Mouse (Mus musculus) heart, embryonic 15.5 days (tissue): ENCODE measurements around the gene Gm43302. TPM values are rescaled to one million over a fixed set of nuclear protein-coding genes. Genes with fewer than 3 reads are reported as not detected.
"Not testable (repeated sequence)": the region's sequence is repeated elsewhere in the genome, so short reads cannot be mapped to it uniquely, and the experiment has no call there.

Experiments used
- ATAC-seq: fragments of 200-750 bp; cut with Nextera tagmentation; replicated peaks from 2 replicates; pipeline ENCODE4 v1.8.0; 2017; ENCODE audit warnings: low read depth, moderate TSS enrichment; ENCODE audit not compliant: insufficient number of reproducible peaks, insufficient read depth, low FRiP score
- H3K27ac ChIP-seq: fragments of 300-500 bp; sonication (generic); 2 replicates; pipeline ENCODE4 v1.5.1; 2015; ENCODE audit warnings: mild to moderate bottlenecking, inconsistent platforms
- H3K27me3 ChIP-seq: fragments of 300-500 bp; sonication (generic); 2 replicates; pipeline ENCODE4 v1.6.1; 2015; ENCODE audit warnings: inconsistent platforms
- H3K36me3 ChIP-seq: fragments of 300-500 bp; sonication (generic); 2 replicates; pipeline ENCODE4 v1.6.1; 2015; ENCODE audit warnings: mild to moderate bottlenecking, inconsistent platforms
- H3K4me1 ChIP-seq: fragments of 300-500 bp; sonication (generic); replicated peaks from 2 replicates; pipeline ENCODE4 v1.6.1; 2015; ENCODE audit warnings: inconsistent platforms
- H3K4me2 ChIP-seq: fragments of 300-500 bp; sonication (generic); 2 replicates; pipeline ENCODE4 v1.6.1; 2015; ENCODE audit warnings: inconsistent platforms, mild to moderate bottlenecking, moderate library complexity
- H3K4me3 ChIP-seq: fragments of 300-500 bp; sonication (generic); 2 replicates; pipeline ENCODE4 v1.5.1; 2015; ENCODE audit warnings: mild to moderate bottlenecking, inconsistent platforms
- H3K9ac ChIP-seq: fragments of 300-500 bp; sonication (generic); 2 replicates; pipeline ENCODE4 v1.6.1; 2015; ENCODE audit warnings: mild to moderate bottlenecking, inconsistent platforms
- H3K9me3 ChIP-seq: fragments of 300-500 bp; sonication (generic); replicated peaks from 2 replicates; pipeline ENCODE4 v1.6.1; 2016; ENCODE audit warnings: inconsistent platforms
- WGBS: fragments of 180-500 bp; shearing (Covaris S2); methylation state at CpG from one replicate; pipeline ENCODE4 v1.1.7; 2015; ENCODE audit warnings: mixed read lengths; 5-methylcytosine and 5-hydroxymethylcytosine counted together
- polyA plus RNA-seq: library from polyadenylated mRNA; unstranded; fragments of >200 nt; fragmentation: Nextera tagmentation; extraction: Ambion mirVana; gene quantifications from 2 replicates; pipeline ENCODE4 v1.2.1, GENCODE M21; 2015

Gm43302 gene
- polyA plus RNA-seq, 1 experiment from 2014 or later = not detected

GRCm38 (mm10) chr5:105290921-105291320 lies 2.6 kb downstream of the Gm43302 start:
- not testable (repeated sequence) for H3K4me1 ChIP-seq, H3K9me3 ChIP-seq, ATAC-seq, H3K4me3 ChIP-seq, H3K27ac ChIP-seq, H3K9ac ChIP-seq, H3K4me2 ChIP-seq, H3K27me3 ChIP-seq, H3K36me3 ChIP-seq
- 85% methylated on average over 3 of the region's 3 CpGs for WGBS

DNA sequence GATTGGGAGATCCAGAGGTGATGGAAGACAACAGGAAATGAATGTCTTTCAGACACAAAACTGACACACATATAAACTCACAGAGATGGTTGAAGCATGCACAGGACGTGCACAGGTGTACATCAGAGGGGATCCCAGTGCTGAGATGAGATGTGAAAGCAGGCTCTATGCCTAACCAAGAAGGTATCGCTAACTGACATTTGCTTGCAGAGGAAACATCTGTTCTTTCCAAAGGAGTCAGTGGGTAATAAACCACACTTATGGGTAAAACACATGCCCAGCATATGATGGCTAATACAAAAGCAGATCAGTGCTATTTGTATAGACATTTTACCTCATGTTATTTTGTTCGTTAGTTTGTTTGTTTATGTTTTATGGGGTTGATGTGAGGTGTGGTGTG lies 32.8 kb downstream of the Gm43302 start:
- not testable (repeated sequence) for H3K9ac ChIP-seq, H3K27me3 ChIP-seq, H3K9me3 ChIP-seq, H3K36me3 ChIP-seq, ATAC-seq, H3K4me2 ChIP-seq, H3K27ac ChIP-seq, H3K4me3 ChIP-seq, H3K4me1 ChIP-seq
- WGBS = 80% methylated on average over 1 of the region's 3 CpGs

GRCm38 (mm10) chr5:105252491-105252890 lies 41.0 kb downstream of the Gm43302 start:
- no peak for ATAC-seq
- no peaks in the 10 kb centered on the region for H3K36me3 ChIP-seq
- H3K4me2 ChIP-seq = no peak overlapping the region
- no peak overlapping the region for H3K9ac ChIP-seq
- no peaks in the 10 kb centered on the region for H3K27me3 ChIP-seq
- H3K4me1 ChIP-seq = no peaks in the 10 kb centered on the region
- no peak overlapping the region for H3K4me3 ChIP-seq
- no peak overlapping the region for H3K27ac ChIP-seq
- H3K9me3 ChIP-seq = no peaks in the 10 kb centered on the region

GRCm38 (mm10) chr5:105244741-105245140 lies 48.8 kb downstream of the Gm43302 start:
- not testable (repeated sequence) for H3K4me3 ChIP-seq, H3K4me2 ChIP-seq, H3K9ac ChIP-seq, H3K27me3 ChIP-seq, H3K36me3 ChIP-seq, H3K27ac ChIP-seq, H3K4me1 ChIP-seq, H3K9me3 ChIP-seq, ATAC-seq
- 74% methylated on average over 3 of the region's 3 CpGs for WGBS

DNA sequence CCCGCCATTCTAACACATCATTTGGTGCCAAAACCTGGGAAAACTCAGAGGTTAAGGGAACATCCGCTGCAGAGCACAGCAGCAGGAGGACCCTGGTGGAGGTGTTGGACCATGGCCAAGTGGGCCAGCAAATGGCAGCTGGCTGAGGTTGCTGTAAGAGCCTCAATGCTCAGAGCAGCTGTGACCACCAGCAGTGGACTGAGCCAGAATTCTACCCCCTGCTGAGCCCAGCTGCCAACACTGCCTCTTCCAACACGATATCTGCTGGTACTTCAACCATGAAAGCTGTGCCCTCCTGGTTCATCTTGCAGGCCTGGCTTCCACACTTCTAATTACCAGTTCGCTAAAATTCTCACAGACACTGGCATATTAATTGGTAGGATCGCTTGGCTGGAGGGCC lies 52.5 kb downstream of the Gm43302 start:
- H3K4me1 ChIP-seq, H3K9ac ChIP-seq, H3K27me3 ChIP-seq, ATAC-seq, H3K4me2 ChIP-seq, H3K9me3 ChIP-seq, H3K36me3 ChIP-seq, H3K27ac ChIP-seq, H3K4me3 ChIP-seq: not testable (repeated sequence)
- WGBS = 74% methylated on average over 5 of the region's 5 CpGs

GRCm38 (mm10) chr5:105239483-105240047 lies 53.9 kb downstream of the Gm43302 start, which contains the start of gene Gbp10:
Gbp10 (minus strand) TSS chr5:105239533.
- not testable (repeated sequence) for H3K36me3 ChIP-seq, H3K4me2 ChIP-seq, H3K4me1 ChIP-seq, H3K27me3 ChIP-seq, H3K9ac ChIP-seq, H3K4me3 ChIP-seq, H3K9me3 ChIP-seq, H3K27ac ChIP-seq
- peak; percentile 43; the same call in 1 of the 2 replicates for ATAC-seq

- ATAC-seq, H3K36me3 ChIP-seq, H3K27ac ChIP-seq, H3K4me3 ChIP-seq, H3K9ac ChIP-seq, H3K4me2 ChIP-seq, H3K27me3 ChIP-seq, H3K4me1 ChIP-seq, H3K9me3 ChIP-seq: not testable (repeated sequence)
- WGBS = 88% methylated on average over 1 of the region's 1 CpGs
Measured at GRCm38 (mm10) chr5:105238402-105238801, 55.1 kb downstream of the Gm43302 start.

DNA sequence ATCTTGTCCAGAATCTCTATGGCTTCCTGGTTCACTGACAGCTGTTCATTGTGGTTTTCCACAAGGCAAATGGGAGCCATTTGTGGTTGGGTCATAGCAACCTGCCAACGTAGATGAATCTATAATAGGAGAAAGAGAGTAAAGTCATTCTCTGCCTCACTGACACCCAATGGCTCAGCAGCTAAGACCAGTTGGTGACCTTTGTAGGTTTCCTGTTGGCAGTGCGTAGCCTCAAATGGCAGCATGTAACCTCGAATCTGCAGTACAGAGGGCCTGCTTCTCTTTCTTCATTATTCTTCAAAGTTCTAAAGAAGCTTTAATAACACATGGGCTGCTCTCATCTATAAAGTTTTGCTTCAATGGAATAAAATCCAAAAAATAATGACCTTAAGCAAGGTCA lies 57.5 kb downstream of the Gm43302 start:
- not testable (repeated sequence) for H3K36me3 ChIP-seq, H3K9ac ChIP-seq
- 79% methylated on average over 3 of the region's 3 CpGs for WGBS

DNA sequence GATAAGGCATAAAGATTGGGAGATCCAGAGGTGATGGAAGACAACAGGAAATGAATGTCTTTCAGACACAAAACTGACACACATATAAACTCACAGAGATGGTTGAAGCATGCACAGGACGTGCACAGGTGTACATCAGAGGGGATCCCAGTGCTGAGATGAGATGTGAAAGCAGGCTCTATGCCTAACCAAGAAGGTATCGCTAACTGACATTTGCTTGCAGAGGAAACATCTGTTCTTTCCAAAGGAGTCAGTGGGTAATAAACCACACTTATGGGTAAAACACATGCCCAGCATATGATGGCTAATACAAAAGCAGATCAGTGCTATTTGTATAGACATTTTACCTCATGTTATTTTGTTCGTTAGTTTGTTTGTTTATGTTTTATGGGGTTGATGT lies 84.5 kb downstream of the Gm43302 start:
- not testable (repeated sequence) for ATAC-seq, H3K27ac ChIP-seq, H3K9me3 ChIP-seq, H3K27me3 ChIP-seq, H3K4me2 ChIP-seq, H3K9ac ChIP-seq, H3K36me3 ChIP-seq, H3K4me1 ChIP-seq, H3K4me3 ChIP-seq
- 83% methylated on average over 1 of the region's 3 CpGs for WGBS

More for the DNA sequence above, 57.5 kb downstream of the Gm43302 start:
- not testable (repeated sequence) for H3K27ac ChIP-seq, H3K4me1 ChIP-seq, H3K9me3 ChIP-seq, H3K27me3 ChIP-seq, H3K4me2 ChIP-seq, H3K4me3 ChIP-seq, ATAC-seq

DNA sequence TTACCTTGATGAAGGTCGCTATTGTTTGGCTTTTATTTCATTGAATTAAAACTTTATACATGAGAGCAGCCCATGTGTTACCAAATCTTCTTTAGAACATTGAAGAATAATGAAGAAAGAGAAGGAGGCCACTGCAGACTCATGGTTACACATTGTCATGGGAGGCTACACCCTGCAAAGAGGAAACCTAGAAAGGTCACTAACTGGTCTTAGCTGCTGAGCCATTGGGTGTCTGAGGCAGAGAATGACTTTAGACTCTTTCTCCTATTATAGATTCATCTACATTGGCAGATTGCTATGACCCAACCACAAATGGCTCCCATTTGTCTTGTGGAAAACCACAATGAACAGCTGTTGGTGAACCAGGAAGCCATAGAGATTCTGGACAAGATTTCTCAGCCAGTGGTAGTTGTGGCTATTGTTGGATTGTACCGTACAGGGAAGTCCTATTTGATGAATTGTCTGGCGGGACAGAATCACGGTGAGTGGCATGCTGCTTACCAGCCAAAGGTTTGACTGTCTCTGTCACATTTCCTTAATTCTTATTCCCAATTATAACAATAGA lies 92.6 kb downstream of the Gm43302 start:
- H3K4me2 ChIP-seq, H3K27ac ChIP-seq, H3K9ac ChIP-seq, H3K4me3 ChIP-seq, H3K4me1 ChIP-seq, ATAC-seq, H3K36me3 ChIP-seq, H3K27me3 ChIP-seq, H3K9me3 ChIP-seq: not testable (repeated sequence)
- WGBS = 85% methylated on average over 4 of the region's 4 CpGs

GRCm38 (mm10) chr5:105199149-105199548 lies 94.3 kb downstream of the Gm43302 start:
- H3K9ac ChIP-seq, H3K27me3 ChIP-seq, H3K9me3 ChIP-seq, ATAC-seq, H3K27ac ChIP-seq, H3K4me2 ChIP-seq, H3K4me3 ChIP-seq, H3K36me3 ChIP-seq, H3K4me1 ChIP-seq: not testable (repeated sequence)
- WGBS = 95% methylated on average over 1 of the region's 1 CpGs

- not testable (repeated sequence) for H3K27me3 ChIP-seq, H3K9me3 ChIP-seq, H3K36me3 ChIP-seq, H3K4me3 ChIP-seq, H3K9ac ChIP-seq, H3K27ac ChIP-seq, H3K4me2 ChIP-seq, H3K4me1 ChIP-seq
- 0 out of 2 replicates have a peak, but pooled peaks have one; percentile 35 for ATAC-seq
Measured at GRCm38 (mm10) chr5:105197915-105198560, 95.5 kb downstream of the Gm43302 start.
